Mouse (Mus musculus) thymus, postnatal 36 days (tissue): ENCODE results near the gene Safb.

Experiments used
- DNase-seq, 2 experiments: peaks; one replicate each; pipeline ENCODE4 v3.0.0; 2022; ENCODE audit warnings: mixed read lengths in 2 of 2

Gene Safb

DNA sequence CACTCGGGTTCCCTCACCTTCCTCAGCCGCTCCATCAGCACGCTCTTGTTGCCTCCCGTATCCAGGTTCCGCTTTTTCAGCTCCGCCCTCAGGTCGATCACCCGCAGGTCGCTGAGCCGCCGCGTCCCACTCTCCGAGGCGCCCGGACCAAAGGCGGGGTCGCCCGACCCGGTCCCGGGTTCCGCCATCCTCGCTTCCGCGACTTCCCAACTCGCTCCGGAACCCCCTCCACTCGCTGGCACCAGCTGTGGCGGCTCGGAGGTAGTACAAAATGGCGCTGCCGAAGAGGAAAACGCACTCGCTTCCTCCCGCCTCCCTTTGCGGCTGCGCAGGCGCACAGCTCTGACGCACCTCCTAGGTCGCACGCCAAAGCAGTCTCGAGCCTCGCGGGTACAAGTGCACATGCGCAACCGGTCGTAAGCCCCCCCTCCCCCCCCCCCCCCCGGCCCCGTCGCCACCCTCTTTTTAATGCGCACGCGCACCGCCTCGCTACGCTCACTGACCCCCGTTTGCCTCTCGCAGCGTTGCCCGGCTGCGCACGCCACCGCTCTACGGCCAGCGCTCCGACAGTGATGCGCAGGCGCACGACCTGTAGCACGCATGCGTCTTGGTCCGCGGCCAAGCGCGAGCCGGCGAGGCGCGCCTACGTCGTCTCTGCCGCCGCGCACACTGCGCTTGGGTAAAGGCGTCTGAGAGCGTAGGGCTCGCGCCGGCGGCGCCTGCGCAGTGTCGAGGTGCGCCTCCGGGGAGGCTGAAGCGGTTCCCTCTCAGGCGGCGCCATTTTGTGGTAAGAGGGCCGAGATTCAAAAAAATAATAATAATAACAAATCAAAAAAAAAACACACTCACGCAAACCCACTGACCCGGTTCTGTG is at the start of gene Safb, which contains the start of gene Safb2:
Gene Safb (plus strand): TSS at position 569 of the 874 bp plus-strand sequence.
Gene Safb2 (minus strand): TSS at position 329 of the 874 bp plus-strand sequence.
- DNase-seq = peak; percentile 98 to 100

DNA sequence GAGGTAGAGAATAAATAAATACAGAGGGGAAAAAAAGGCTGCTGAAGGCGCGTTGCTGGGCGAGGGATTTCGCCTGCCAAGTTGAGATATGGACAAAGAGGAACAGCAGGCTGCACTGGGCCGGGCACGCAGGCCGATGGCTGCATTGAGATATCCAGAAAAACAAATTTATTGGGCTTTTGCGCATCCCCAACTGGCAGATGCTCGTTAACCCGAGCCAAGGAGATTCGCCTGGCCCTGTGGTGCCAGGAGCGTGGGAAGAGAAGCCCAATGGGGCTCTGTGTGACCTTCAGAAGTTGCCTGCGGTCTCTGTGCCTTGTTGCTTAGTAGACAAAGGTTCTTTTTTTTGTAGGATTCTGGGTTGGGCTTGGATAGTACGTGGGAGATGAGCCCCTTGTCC is 48.4 kb upstream of the Safb start:
- no peak for DNase-seq

DNA sequence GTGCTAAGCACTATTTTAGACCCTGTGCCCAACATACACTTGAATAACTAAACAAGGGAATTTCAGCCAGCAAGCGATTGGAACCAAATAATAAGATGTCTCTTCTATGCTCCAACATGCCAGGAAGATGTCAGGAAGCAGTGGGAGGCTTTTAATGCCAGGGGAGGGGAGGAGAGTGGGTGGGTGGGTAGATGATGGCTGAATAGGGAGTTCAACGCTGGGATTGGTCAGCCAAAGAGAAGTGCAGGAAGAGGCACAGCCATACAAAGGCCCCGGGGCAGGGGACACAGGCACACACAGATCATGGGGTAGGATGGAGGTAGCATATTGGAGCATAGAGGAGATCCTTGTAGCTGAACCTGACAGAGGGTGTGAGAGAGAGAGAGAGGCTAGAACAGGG is 47.8 kb upstream of the Safb start:
- no peak for DNase-seq

DNA sequence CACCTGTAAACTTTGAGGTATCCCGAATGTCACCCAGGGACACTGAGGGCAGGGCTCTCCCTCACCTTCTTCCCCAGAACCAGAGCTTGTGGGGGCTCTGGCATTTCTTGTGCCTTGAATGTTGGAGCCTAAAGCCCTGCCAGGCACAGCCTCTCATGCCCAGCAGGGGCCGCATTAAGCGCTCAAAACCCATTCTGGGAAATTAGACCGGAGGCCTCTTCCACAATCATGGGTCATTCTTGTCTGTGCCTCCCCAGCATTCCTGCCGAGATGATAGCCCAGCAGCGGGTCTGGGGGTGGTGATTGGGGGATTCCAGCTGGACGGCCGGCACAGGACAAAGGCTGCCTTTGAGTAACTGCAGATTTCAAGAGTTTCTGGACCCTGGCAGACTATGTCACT is 46.7 kb upstream of the Safb start:
- DNase-seq = no peak

DNA sequence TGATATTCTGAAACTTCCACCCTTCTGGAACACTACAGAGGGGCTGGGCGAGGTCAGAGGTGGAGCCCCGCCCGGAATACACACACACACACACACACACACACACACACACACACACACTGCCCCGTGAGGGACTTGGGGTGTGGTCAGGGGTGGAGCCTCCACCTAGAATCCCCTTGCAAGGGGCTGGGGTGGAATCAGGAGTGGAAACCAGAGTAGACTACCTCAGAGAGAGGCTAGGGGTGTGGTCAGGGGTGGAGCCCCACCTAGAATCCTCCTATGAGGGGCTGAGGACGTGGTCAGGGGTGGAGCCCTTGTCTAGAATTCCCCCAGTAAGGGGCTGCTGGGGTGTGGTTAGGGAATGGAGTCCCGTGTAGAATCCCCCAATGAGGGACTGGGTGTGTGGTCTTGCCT is 44.1 kb upstream of the Safb start:
- DNase-seq = peak in 1 of 2 experiments; percentile 10

DNA sequence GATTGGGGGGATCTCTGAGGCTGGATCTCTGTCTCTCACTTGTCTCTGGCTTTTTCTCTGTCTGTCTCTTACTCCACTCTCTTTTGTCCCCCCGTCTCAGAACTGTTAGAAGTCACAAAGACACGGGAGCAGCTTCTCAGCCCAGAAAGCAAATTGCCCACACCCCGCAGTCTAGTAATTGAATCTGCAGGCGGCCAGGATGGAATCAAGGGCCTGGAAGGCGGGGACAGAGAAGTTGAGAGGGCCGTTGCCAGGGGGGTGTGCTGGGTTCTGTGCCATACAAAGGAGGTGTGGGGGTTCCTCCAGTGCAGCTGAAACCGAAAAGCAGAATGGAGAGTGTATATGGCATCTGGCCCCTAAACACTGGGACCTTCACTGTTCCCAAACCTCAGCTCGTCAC is 41.9 kb upstream of the Safb start:
- no peak for DNase-seq

DNA sequence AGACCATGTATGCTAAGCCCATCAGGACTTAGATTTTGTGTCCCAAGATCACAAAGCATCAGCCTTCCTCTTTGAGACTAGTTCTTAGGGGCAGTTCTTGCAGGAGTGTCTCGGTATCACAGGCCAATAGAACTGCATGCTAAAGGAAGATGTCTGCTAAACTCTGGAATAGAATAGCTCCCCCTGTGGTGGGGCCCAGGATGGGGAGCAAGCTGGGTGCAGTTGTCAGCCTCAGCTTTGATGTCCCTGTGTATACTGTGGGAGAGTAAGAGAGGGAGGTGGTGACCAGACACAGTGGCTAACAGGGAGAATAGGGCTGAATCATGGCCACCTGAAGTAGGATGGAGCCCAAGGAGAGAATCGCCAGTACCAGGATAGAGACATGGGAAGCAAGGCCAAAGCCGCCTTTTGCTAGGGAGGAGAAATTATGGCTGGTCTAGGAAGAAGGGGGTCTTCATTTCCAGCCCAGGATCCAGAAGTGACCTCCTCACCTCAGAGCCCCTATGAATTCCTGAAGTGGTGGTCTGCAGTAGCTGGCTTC is 40.9 kb upstream of the Safb start:
- DNase-seq = no peak

DNA sequence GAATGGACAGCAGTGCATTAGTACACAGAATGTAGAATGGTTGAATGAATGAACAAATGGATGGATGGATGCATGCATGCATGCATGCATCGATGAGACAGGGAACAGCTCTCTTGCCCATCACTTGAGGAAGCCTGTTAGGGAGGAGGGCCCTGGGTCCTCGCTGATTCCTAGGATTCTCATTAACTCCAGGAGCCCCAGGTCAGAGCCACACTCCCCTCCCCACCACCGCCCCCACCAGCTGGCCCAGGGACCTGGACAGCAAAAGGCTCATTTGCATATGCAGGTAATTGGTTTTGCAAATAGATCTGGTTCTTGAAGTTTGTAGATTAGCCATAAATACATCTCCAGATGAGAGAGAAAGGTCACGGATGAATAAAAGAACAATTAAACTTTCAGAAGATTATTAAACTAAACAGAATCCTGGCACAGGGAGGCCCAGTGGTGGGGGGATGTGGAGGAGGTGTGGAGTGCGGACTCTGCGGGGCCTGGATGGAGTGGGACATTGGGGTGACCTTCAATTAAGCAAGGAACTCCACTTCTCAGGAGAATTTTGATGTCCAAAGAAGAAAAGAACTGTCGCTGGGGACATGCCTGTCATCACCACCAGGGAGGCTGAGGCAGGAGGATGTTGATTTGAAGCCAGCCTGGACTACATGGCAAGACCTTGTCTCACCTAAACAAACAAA is 39.8 kb upstream of the Safb start:
- DNase-seq = no peak

DNA sequence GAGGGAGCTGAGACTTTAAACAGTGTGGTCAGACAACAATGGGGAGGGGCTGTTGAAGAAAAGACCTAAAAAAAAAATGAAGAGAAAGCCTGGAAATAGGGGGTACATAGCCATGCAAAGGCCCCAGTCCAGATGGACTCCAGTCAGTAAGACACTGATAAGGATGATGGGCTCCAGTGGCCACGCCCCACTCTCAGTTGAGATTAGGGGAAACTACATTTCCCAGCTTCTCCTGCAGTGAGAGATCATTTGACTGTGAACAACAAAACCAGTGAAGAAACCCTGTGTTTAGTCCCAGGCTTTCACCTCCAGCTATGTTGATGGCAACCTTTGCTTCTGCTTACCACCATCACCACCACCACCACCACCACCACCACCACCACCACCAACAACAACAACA is 38.7 kb upstream of the Safb start:
- DNase-seq = no peak

DNA sequence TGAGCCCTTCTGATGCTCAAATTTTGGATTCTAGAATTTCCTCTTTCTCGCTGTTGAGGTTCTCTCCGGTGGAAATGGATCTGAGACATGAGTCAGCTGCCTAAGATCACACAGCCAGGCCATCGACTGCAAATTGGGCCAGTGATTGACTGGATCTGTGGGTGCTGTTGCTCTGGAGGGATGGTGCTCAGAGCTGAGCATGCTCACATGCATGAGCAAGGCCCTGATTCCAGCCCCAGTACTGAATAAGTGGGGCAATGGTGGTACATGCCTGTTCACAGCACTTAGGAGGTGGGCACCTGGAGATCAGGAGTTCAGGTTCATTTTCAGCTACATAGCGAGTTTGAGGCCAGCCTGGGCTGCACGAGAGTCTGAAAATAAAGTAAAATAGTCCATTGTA is 38.0 kb upstream of the Safb start:
- DNase-seq = no peak

DNA sequence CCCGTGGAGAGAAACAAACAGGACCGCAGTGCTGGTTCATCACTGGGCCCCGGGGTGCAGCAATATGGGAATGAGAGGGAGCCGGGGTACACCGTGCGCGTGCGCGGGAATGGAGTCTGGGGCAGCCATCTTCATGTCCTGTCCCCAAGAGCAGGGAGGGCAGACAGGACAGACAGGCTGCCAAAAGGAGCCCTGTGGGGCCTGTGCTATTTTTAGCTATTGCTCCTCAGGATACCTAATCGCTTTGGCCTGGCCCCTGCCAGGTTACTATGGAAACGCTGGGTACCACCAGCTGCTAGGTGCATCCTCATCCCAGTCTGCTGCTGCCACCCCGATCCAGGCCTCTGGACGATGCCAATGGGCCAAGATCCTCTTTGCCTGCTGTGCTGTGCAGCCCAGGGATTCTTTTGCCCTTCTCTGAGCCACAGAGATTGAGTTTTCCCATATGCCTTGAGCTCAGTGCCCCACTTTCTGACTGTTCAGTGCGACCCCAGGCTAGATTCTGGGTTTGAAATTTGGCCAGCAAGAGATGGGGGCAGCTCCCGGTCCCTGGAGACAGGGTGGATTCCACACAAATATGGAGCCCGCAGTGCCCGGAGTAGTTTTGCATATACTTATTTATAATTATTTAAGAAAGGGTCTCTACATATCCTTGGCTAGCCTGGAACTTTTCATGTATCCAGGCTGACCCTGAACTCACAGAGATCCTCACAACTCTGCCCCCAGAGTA is 37.3 kb upstream of the Safb start:
- no peak for DNase-seq

DNA sequence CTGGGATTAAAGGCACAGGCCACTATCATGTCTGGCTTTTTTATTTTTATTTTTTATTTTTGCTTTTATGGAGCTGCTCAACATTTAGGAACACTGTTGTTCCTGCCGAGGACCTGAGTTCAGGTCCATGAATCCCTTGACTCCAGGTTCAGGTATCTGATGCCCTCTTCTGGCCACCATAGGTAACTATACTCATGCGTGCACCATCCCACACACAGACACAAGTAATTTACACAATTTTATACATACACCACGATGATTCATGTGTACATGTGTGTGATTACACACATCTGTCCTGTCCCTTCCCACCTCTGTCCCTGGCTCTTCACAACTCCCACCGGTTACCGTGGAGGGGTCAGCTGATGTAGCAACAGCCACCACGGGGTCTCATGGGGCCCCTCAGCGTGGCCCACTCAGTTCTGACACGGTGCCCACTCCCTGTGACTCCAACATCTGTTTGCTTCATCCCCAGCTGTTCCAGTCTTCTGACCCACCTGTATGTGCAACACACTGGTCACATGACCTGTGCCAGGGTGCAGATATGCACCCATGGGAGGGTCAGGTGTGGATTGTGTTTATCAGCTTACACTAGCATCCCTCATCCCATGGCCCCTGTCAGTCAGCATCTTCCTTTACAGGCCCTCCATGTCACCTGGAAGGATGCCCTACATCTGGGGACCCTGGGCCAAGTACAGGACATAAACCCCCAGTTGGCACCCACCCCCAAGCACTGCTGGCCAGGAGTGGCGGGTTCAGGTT is 36.6 kb upstream of the Safb start:
- no peak for DNase-seq

DNA sequence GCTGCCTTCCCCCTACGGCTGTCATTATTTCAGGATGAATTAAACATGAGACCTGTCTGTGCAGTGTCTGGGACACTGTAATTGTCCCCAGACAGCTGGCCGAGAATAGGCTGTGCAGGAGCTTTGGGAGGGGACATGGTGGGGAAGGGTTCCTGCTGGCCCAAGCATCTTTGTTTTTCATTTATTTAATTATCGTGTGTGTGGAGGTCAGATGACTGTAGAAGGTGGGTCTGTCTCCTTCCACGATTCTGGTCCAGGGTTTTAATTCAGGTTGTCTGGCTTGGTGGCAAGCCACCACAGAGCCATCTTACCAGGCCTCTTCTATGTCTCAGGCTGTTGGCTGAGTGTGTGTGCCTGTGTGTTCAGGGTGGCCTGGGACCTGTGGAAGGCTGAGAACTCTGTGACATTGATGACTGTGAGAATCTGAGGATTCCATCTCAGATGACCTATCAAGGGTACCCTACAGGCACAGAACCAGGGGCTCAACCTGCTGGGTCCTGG is 36.0 kb upstream of the Safb start:
- no peak for DNase-seq

DNA sequence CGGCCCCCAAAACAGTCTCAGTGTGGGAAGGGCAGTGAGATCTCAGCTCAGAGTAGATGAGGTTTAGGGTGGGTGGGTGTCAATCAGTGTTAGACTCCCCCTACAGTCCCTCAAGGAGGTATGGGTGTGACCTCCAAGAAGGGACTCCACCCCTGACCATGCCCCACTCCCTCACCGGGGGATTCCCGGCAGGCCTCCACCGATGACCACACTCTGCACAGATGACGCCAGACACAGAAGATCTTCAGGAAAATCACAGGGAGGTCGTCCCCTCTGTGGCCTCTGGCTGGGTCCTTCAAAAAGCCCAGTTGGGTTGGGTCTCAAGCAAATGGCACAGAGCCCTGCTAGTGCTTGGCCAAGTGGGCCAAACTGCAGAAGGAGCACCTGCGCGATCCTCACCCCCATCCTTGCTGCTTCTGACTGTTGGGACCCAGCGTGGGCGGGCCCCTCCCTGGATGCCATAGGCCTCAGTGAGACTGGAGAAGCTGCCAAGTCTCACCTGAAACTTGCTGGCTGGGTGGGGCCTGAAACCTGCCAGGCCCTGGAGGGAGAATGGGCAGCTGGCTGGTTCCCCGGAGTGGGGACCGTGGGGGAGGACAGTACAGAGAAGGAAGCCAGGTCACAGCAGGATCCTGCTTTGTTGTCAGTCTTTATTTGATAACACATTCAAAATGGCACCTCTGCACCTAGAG is 33.7 kb upstream of the Safb start:
- DNase-seq = no peak

DNA sequence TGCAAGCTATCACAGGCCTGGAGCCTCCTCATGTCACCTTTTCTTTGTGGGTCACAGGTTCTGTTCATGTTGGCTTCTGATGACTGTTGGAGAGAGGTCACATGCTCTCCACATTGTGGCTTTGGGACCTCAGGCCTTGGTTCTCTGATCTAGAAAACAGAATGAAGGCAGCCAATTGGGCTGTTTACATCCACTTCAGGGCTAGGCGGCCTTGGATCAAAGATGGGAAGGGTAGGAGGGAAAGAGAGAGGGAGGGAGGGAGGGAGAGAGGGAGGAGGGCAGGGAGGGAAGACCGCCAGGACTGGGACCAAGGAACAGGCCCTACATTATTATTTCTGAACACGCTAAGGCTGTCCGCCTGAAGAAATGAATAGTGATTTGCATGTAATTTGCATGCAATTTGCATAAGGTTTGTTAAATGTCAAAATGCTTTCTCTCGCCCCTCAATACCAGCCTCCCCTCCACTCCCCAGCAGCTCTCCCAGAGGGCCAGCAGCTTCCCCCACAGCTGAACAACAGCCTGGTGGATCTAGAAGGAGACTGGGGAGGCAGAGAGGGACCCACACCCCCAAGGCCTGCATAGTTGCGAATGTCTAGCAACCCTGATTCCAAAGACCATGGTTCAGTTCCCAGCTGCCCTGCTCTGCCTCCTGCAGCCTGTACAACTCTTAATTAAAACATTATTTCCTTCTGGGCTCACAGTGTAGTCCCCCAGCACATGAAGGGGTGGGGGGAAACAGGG is 32.6 kb upstream of the Safb start:
- no peak for DNase-seq

DNA sequence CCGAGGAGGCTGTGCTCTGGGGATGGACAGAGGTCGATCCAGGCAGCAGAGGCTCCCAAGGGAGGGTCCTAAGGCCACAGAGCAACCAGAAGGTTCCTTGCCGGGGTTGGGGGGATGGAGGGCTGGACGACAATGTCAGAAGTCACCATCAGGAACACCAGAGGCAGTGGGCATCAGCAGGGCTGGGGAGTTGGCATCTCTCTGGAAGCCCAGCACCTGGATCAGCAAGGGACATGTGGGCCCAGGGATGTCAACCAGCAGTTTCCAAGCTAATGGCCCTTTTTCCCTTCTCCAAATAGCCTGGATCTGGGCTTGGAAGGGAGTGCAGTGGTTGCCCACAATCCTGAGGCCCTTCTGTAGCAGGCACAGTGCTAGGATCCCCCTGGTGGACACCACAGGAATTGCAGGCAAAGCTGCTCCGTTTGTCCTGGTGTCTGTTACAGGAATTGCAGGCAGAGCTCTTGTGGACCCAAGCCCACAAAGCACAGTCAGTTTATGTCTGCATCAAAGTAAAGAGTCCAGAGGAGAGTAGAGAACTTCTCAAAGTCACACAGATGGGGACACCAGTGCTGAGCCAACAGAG is 31.8 kb upstream of the Safb start:
- DNase-seq = peak; percentile 64 to 75

DNA sequence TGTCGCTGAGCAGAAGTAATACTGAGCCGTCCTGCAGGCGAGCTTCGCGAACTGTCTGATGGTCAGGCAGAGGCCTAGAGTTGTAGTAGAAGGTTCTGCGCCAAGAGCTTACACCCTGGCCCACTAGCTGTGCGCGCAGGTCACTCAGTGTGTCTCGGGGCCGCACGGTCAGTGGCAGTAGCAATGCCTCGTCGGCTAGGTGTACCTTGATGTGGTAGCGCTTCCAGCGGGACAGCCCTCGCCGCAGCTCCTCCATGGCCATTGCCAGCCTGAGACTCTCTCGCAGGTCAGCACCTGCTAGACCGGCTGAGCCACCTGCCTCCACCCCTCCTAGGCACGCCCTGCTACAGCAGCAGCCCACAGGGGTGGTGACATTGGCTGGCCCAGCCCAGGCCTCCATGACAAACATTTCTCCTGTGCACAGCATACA is 30.5 kb upstream of the Safb start, which contains the start of gene Gm20219:
Gene Gm20219 (minus strand): TSS at position 266 of the 430 bp plus-strand sequence.
- peak in 1 of 2 experiments; percentile 19 for DNase-seq

DNA sequence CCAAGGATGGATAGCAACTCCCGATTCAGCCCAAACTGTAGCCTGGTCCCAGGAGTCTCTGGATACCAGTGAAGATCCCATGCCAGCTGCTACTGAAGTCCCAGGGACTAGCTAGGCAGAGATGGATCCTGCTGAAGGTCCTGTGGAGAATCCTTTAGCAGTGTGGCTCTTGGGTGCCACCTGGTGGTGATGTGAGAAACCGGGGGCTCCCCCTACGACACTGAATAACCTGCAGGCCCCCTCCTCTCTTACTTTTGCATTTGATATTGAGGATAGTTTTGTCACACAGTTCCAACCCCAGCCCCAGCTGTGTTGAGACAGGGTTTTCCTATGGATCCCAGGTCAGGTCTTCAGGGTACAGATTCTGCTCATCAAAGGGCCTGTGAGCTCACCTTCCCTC is 26.2 kb upstream of the Safb start:
- DNase-seq = peak; percentile 63 to 67

DNA sequence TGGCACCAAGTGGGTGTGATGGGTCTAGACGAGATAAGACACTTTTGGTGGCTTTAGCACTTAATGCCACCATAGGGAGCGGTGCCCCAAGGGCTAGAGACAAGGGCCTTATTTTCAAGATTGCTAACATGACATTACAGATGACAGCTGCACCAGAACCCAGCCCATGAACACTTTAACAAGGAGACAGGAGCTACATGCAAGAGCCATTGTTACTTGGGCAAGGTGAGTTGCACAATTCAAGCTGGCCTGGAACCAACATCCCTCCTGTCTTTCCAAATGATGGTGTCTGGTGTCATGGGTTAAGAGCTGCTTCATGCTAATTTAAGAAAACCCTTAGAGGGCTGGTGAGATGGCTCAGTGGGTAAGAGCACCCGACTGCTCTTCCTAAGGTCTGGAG is 25.2 kb upstream of the Safb start:
- DNase-seq = no peak

DNA sequence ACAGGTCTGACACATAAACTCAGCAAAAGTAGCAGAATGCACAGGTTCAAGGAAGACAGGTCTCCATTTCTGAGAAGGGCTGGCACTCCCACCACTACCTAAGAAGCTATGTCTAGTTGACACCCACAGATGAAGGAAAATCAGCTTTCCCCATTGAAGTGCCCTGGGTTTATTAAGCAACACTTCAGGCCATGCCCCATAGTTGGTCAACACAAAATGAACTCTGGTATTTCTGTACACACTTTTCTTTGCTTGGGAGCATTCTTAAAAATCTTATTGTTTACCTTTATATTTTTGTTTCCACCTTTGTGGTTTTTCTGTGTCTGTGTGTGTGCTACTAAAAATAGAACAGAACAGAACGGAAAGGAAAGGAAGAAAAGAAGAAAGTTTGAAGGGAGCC is 24.5 kb upstream of the Safb start:
- no peak for DNase-seq
